Mouse (Mus musculus) brain, embryonic 18.5 days (tissue): ENCODE measurements around the gene Shpk.

Source experiments
- DNase-seq: peaks from one replicate; pipeline ENCODE4 v3.0.0-alpha.2; 2012; ENCODE audit warnings: low read depth, low spot score

The Shpk gene

DNA sequence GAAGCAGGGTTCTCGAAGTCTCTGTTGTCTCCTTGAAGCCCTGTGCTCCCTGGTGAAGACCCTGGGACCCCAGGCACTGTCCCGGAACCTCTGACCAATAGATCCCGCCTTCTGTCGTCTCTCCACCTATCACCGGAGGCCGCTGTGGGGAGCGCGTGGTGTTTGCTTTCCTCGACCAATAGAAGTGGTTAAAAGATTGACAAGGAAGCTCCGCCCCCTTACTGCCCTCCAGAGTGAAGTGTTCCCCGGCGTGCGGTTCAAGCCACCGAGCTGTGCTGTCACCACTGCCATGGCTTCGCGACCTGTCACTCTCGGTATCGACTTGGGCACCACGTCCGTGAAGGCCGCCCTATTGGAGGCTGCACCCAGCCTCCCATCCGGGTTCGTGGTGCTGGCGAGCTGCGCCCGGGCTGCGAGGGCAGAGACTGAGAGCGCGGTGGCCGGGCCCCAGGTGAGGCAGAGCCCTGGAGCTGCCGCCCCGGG is at the start of gene Shpk:
Gene Shpk (plus strand): TSS at position 231 of the 483 bp plus-strand sequence.
- DNase-seq, result peak; percentile 89

DNA sequence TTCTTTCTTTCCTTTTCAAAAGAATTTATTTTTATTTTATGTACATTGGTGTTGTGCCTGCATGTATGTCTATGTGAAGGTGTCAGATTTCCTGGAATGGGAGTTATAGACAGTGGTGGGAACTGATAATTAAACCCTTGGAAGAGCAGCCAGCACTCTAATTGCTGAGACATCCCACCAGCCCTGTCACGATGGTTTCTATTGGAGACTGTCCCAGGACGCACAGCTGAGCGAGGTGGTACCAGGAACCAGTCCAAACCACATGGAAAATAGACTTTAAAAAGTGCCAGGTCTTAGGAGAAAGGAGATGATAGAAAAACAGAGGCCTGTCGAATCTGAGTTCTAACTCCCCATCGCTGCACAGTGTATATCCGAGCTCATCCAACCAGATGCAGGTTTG is 44.2 kb upstream of the Shpk start:
- DNase-seq, result no peak

GRCm38 (mm10) chr11:73159957-73160810 is 39.1 kb upstream of the Shpk start, which contains the start of gene P2rx5:
TSS of gene P2rx5 (plus strand) at chr11:73160421.
- no peak for DNase-seq

GRCm38 (mm10) chr11:73160811-73161200 is 38.5 kb upstream of the Shpk start:
- no peak for DNase-seq

DNA sequence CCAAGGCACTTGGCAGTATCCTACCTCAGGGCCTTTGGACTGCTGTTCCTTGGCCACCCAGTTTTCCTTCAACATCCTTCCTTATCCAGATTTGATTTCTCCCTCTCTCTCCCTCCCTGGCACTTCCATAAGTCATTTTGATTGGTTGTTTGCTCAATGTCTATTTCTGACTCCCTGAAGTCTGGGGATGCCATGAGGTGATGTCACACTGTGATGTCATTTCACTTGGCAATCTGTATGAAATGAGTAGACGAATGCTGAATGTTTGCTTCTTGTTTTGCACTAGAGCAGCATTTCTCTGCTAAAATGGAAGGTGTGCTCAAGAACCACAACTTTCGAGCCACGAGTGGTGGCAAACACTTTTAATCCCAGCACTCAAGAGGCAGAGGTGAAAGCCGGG is 37.6 kb upstream of the Shpk start:
- no peak for DNase-seq

DNA sequence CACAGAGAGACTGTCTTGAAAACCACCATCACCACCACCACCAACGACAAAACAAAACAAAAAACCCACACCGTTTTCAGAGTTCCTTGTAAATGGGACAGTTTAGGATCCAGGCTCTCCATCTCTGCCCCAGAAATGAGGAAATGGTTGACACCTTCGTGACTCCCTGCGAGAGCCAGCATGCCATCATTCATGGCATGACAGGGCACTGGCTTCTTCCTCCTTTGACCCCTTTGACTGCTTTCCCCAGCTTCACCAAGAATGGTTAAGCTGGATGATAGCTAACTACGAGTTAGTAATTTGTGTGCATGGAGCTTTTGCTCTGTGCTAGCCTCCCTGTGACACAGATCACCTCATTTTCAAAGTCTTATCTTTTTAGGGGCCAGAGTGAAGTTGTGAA is 37.0 kb upstream of the Shpk start:
- no peak for DNase-seq

DNA sequence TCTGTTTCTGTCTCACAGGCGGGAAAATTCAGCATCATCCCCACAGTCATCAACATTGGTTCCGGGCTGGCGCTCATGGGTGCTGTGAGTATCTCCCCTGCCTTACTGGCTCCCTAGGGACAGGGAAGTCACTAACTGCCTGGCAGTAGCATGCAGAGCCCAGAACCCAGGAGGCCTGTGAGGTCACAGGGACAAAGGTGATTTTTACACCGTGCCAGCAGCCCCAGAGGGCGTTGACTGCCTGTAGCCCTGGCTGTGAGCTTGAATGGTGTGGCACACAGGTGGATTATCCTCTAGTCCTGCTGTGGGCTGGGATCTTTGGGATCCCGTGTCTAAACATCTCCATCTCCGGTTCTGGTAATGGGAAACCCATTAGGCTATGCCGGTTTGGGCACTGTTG is 31.2 kb upstream of the Shpk start:
- no peak for DNase-seq

- no peak for DNase-seq
These were observed 30.7 kb upstream of the Shpk start for GRCm38 (mm10) chr11:73168576-73168975.

- DNase-seq, result no peak
These were observed 30.0 kb upstream of the Shpk start for GRCm38 (mm10) chr11:73169231-73169630.

- no peak for DNase-seq
These were observed 27.1 kb upstream of the Shpk start for GRCm38 (mm10) chr11:73172186-73172585.

DNA sequence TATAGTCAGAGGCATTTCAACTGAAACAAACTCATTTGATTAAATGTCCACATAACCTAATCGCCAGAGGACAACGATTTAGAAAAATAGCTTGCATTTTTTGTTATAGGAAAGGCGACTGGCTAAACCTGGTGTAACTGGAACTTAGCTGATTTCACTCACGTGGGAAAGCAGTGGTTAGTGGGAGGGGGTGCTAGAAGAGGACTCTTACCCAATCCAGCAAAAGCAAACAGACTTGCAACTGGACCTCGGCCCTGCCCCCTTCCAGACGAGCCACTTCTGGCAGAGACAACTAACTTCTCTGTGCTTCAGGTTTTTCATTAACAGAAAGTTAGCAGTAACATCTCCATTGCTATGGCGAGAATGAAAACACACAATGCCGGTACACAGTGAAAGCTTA is 23.6 kb upstream of the Shpk start:
- no peak for DNase-seq

DNA sequence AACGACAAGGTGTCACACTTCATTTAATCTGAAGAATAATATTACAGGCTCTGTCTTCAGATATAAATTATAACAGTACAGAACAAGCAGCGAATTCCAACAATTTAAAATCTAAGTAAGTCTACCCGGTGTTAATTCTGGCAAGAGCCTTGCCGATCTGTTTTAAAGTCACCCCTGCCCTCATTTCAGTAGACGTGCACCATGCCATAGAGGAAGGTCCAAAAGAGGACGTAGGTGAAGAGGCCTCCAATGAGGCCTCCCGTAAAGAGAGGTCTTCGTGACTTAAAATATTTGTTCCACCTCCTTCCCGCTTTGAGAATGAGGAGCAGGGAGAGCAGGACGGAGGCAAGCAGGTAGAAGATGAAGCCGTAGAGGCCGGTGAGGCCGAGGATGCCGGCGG is 23.1 kb upstream of the Shpk start:
- no peak for DNase-seq

- peak; percentile 96 for DNase-seq
These were observed 22.4 kb upstream of the Shpk start, which contains the start of the genes Emc6 and Tax1bp3 for GRCm38 (mm10) chr11:73176608-73177508. TSS of gene Emc6 (minus strand) at chr11:73177037. TSS of gene Tax1bp3 (plus strand) at chr11:73177083.

DNA sequence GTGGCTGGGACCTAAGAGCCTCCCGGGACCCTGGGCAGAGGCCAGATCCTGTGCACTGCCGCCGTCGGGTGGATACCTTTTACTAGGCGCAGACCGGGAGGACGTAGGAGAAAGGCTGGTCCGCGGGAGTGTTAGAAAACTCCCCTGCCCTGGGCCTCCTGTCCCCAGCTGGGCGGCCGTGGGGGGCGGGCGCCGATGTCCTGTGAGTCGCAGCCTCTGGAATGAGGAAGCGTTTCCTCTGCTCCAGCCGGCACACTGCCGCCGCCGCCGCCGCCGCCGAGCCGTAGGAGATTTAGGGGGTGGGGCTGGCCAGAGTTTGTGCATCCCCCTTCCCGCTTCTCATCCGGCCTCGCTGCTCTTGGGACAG is 21.8 kb upstream of the Shpk start:
- no peak for DNase-seq

GRCm38 (mm10) chr11:73177895-73178294 is 21.4 kb upstream of the Shpk start:
- no peak for DNase-seq

DNA sequence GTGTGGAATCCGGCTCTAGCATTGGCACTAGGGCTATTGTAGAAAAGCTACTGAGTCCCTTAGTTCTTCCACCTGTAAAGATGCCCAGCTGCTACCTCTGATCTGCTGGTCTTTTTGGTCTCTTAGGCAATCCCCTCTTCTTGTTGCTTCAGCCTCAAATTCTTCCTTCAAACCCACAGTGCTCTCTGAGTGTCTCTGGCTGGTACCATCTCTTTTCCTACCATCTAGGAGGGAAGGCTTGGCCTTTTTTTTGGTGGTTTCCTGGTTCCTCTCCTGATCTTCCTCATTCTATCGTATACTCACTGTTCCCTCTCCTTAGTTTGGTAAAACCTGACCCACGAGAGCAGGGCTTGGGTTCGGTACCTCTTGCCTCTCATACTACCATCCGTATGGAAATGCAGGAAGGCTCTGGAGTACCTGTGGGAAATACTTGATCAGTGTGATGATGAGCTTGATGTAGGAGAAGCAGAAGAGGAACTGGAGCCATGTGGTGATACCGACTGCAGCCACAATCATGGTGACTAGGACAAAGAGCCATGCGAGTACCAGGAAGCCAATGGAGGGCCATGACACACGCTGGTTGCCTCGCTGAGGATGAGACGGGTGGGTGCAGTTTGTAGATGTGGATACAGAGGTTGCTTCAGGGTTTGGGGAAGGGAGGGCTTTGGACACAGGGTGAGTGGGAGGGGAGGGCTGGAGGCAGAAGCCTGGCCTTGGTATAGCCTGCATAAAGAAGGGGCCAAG is 13.2 kb upstream of the Shpk start:
- no peak for DNase-seq

DNA sequence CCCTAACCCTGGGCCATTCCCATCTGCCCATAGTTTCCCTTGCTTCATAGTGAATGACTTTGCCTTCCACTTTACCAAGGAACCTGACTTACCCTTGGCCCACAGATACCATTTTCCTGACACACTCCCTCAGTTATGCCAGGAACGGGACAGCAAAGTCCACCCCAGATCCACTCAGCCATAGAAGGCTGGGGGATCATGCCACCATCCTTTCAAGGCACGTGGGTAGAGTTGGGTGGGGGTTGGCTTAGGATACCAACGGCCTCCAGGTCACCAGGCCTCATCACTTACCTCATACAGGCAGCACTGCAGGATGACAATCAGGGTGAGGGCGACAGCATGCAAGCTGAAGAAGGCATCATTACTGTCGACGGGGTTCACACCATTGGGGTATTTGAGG is 12.0 kb upstream of the Shpk start:
- no peak for DNase-seq

GRCm38 (mm10) chr11:73193047-73193446 is 6.2 kb upstream of the Shpk start:
- DNase-seq, result no peak

DNA sequence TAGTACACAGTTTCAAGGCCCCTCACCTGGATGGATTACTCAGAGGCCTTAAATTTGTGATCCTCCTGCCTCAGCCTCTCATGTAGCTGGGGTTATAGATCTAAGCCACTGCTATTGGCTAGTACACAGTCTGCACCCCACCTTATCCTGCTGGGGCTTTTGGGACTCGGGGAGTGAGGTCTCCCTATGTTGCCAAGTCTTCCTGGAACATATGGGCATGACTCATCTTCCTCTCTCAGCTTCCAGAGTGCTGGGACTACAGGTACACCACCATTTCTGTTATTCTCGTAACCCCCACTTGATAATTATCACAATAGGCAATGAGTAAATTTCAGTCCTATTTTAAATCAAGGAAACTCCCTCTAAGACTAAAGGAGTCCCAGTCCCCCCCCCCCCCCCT is 4.8 kb upstream of the Shpk start:
- no peak for DNase-seq

GRCm38 (mm10) chr11:73198190-73198589 is 1.1 kb upstream of the Shpk start:
- DNase-seq, result no peak

GRCm38 (mm10) chr11:73198603-73199229 is 544 bp upstream of the Shpk start, which contains the start of gene Ctns:
TSS of gene Ctns (minus strand) at chr11:73199042.
- peak; percentile 84 for DNase-seq
